Mouse (Mus musculus) bone marrow macrophage, adult 2 months (primary cell): ENCODE measurements around the gene Cpn1. TPM values are rescaled to one million over a fixed set of nuclear protein-coding genes. Genes with fewer than 3 reads are reported as not detected.

Source experiments
- H3K27ac ChIP-seq: 2 replicates; pipeline ENCODE4 v1.5.1; 2012; ENCODE audit warnings: low read depth, low read length; ENCODE audit not compliant: insufficient read depth
- H3K4me1 ChIP-seq: 2 replicates; pipeline ENCODE4 v1.6.1; 2012; ENCODE audit warnings: low read length; ENCODE audit not compliant: control insufficient read depth, insufficient read depth
- H3K4me3 ChIP-seq: 2 replicates; pipeline ENCODE4 v1.5.1; 2012; ENCODE audit warnings: mild to moderate bottlenecking, low read length, moderate library complexity; ENCODE audit not compliant: insufficient read depth
- CTCF ChIP-seq: IDR thresholded peaks from 2 replicates; pipeline ENCODE4 v1.5.1; 2012; ENCODE audit warnings: low read depth, mild to moderate bottlenecking, low read length, moderate library complexity
- POLR2A ChIP-seq: IDR thresholded peaks from 2 replicates; pipeline ENCODE4 v1.6.1; 2012; ENCODE audit warnings: mild to moderate bottlenecking, low read depth, low read length, borderline replicate concordance
- polyA plus RNA-seq: library from polyadenylated mRNA; stranded (reverse); fragments of >200 nt; gene quantifications from 2 replicates; pipeline ENCODE4 v1.2.4, GENCODE M21; 2012; ENCODE audit not compliant: missing spikeins, insufficient read depth, insufficient read length

Cpn1 gene
- polyA plus RNA-seq, 1 experiment, result 0.28 TPM

DNA sequence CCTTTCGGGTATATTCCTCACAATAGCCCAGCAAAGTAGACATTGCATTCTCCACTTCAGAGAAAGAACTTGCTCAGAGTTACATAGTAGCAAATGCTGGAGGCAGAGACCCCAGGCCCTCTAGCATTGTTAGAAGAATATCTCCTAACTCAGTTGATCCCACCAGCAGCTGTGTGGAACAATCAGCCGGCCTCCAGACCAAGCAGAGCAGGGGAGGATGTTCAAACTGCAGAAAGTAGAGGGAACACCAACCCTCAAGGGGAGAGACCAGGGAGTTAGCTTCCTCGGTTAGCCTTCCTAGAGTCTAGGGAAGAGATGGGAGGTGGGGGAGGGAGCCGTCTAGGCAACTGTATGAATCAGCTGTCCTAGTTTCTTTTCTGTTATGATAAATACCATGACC, 6.1 kb upstream of the Cpn1 start:
- no peak overlapping the region for H3K27ac ChIP-seq
- no peak overlapping the region for H3K4me3 ChIP-seq
- peaks cover 9% of the 10 kb centered on the region for H3K4me1 ChIP-seq
- TF ChIP-seq POLR2A (no peak), CTCF (no peak)

- peaks cover 9% of the 10 kb centered on the region for H3K4me1 ChIP-seq
- TF ChIP-seq POLR2A, result no peak
- no peak for TF ChIP-seq CTCF
- no peak overlapping the region for H3K27ac ChIP-seq
- no peak overlapping the region for H3K4me3 ChIP-seq
Observed at GRCm38 (mm10) chr19:43990362-43990761, 4.0 kb upstream of the Cpn1 start.

DNA sequence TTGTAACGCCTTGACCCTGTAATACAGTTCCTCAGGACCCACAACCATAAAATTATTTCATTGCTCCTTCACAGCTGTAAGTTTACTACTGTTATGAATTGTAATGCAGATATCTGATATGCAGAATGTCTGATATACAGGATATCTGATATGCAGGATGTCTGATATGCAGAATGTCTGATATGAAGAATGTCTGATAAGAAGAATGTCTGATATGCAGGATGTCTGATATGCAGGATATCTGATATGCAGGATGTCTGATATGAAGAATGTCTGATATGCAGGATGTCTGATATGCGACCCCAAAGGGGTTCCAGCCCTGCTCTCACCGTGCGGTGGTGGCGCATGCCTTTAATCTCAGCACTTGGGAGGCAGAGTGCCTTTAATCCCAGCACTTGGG, 4.4 kb downstream of the Cpn1 start:
- no peaks in the 10 kb centered on the region for H3K4me1 ChIP-seq
- no peak overlapping the region for H3K4me3 ChIP-seq
- TF ChIP-seq CTCF (no peak), POLR2A (no peak)
- no peak overlapping the region for H3K27ac ChIP-seq

DNA sequence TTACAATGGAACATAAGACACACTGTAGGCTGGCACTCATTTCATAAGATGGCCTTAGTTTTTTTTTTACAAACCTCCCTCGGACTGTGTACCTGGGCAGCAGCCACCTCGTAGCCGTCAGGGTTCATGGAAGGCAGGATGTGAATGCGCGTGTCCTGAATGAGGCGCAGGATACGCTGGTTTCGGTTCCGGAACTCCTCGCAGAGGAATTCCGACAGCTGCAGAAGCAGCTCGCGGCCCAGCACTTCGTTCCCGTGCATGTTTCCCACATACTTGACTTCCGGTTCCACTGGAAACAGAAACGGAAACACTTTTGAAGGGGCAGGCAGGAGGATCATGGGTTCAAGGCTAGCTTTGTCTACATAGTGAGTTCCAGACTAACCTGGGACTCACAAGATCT, 5.6 kb downstream of the Cpn1 start:
- H3K4me1 ChIP-seq, result no peaks in the 10 kb centered on the region
- H3K4me3 ChIP-seq, result no peak overlapping the region
- no peak overlapping the region for H3K27ac ChIP-seq
- TF ChIP-seq CTCF (no peak), POLR2A (no peak)

GRCm38 (mm10) chr19:43977799-43978198, 8.6 kb downstream of the Cpn1 start:
- Histone ChIP-seq H3K4me3 (no peak overlapping the region), H3K27ac (no peak overlapping the region), H3K4me1 (peaks cover 5% of the 10 kb centered on the region)
- TF ChIP-seq CTCF, result no peak
- no peak for TF ChIP-seq POLR2A

- Histone ChIP-seq H3K4me1 (peaks cover 5% of the 10 kb centered on the region), H3K27ac (no peak overlapping the region), H3K4me3 (no peak overlapping the region)
- TF ChIP-seq POLR2A (no peak), CTCF (no peak)
Observed at GRCm38 (mm10) chr19:43976661-43977060, 9.7 kb downstream of the Cpn1 start.

GRCm38 (mm10) chr19:43974221-43974620, 12.1 kb downstream of the Cpn1 start:
- no peak for TF ChIP-seq POLR2A
- H3K27ac ChIP-seq, result no peak overlapping the region
- H3K4me1 ChIP-seq, result peaks cover 5% of the 10 kb centered on the region
- H3K4me3 ChIP-seq, result no peak overlapping the region

GRCm38 (mm10) chr19:43973711-43974110, 12.6 kb downstream of the Cpn1 start:
- Histone ChIP-seq H3K27ac (no peak overlapping the region), H3K4me3 (no peak overlapping the region), H3K4me1 (peaks cover 5% of the 10 kb centered on the region)
- TF ChIP-seq CTCF, result no peak
- no peak for TF ChIP-seq POLR2A

DNA sequence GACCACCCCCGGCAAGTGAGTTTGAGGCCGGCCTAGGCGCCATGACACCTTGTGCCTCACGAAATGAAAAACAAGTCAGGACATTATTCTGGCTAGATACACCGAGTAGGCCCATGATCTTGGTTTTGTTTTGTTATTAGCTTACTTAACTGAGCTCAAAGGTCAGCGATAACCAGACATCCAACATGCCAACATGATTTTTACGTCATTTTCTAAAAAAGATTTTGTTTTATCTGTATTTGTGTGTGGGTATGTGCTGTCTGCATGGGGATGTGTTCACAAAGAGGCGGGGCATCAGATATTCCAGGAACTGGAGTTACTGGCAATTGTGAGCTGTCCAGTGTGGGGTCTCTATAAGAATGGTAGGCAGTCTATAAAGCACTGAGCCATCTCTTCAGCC, 14.2 kb downstream of the Cpn1 start:
- Histone ChIP-seq H3K27ac (no peak overlapping the region), H3K4me1 (peaks cover 5% of the 10 kb centered on the region)
- TF ChIP-seq POLR2A (no peak), CTCF (no peak)

GRCm38 (mm10) chr19:43968436-43969026, 17.8 kb downstream of the Cpn1 start:
- TF ChIP-seq POLR2A (no peak), CTCF (no peak)
- Histone ChIP-seq H3K27ac (no peak overlapping the region), H3K4me1 (peaks cover 15% of the 10 kb centered on the region), H3K4me3 (no peak overlapping the region)

More for the DNA sequence above, 14.2 kb downstream of the Cpn1 start:
- H3K4me3 ChIP-seq, result no peak overlapping the region

- no peak for TF ChIP-seq POLR2A
- no peak for TF ChIP-seq CTCF
- Histone ChIP-seq H3K4me1 (peaks cover 15% of the 10 kb centered on the region), H3K4me3 (no peak overlapping the region), H3K27ac (no peak overlapping the region; the same call in 1 of the 2 replicates)
Observed at GRCm38 (mm10) chr19:43966481-43966880, 19.9 kb downstream of the Cpn1 start.
